Mouse (Mus musculus) kidney, embryonic 16.5 days (tissue): Measurements from ENCODE around the gene Rnf43. TPM values are rescaled to one million over a fixed set of nuclear protein-coding genes. Genes with fewer than 3 reads are reported as not detected.
A peak's percentile ranks its signal among the peaks of the same experiment; 100 is the strongest.

ENCODE experiments used
- ATAC-seq: fragments of 200-750 bp; cut with Nextera tagmentation; 2 replicates; pipeline ENCODE4 v1.8.0; 2017; ENCODE audit warnings: moderate TSS enrichment; ENCODE audit not compliant: low FRiP score, low TSS enrichment
- H3K27ac ChIP-seq: fragments of 300-500 bp; sonication (generic); 2 replicates; pipeline ENCODE4 v1.5.1; 2014; ENCODE audit warnings: low read length
- H3K27me3 ChIP-seq: fragments of 300-500 bp; sonication (generic); 2 replicates; pipeline ENCODE4 v1.6.1; 2014; ENCODE audit warnings: low read length, control low read depth, mixed read lengths; ENCODE audit not compliant: insufficient read depth
- H3K36me3 ChIP-seq: fragments of 300-500 bp; sonication (generic); 2 replicates; pipeline ENCODE4 v1.6.1; 2014; ENCODE audit warnings: low read length, control low read depth, mixed read lengths; ENCODE audit not compliant: insufficient read depth
- H3K4me1 ChIP-seq: fragments of 300-500 bp; sonication (generic); 2 replicates; pipeline ENCODE4 v1.6.1; 2014; ENCODE audit warnings: low read length, control low read depth, mixed read lengths; ENCODE audit not compliant: insufficient read depth
- H3K4me2 ChIP-seq: fragments of 300-500 bp; sonication (generic); replicated peaks from 2 replicates; pipeline ENCODE4 v1.6.1; 2014; ENCODE audit warnings: low read depth, low read length
- H3K4me3 ChIP-seq: fragments of 300-500 bp; sonication (generic); 2 replicates; pipeline ENCODE4 v1.5.1; 2014; ENCODE audit warnings: mild to moderate bottlenecking, low read length
- H3K9ac ChIP-seq: fragments of 300-500 bp; sonication (generic); replicated peaks from 2 replicates; pipeline ENCODE4 v1.6.1; 2014; ENCODE audit warnings: low read length
- H3K9me3 ChIP-seq: fragments of 300-500 bp; sonication (generic); 2 replicates; pipeline ENCODE4 v1.6.1; 2016; ENCODE audit warnings: low read length, control low read depth
- WGBS: fragments of 180-500 bp; shearing (Covaris S2); extraction: QIAGEN DNeasy Blood & Tissue Kit; methylation state at CpG from one replicate; pipeline ENCODE4 v1.1.7; 2014; 5-methylcytosine and 5-hydroxymethylcytosine counted together
- polyA plus RNA-seq: library from polyadenylated mRNA; unstranded; fragments of >200 nt; fragmentation: Nextera tagmentation; extraction: Ambion mirVana; gene quantifications from 2 replicates; pipeline ENCODE4 v1.2.1, GENCODE M21; 2015

The Rnf43 gene
- polyA plus RNA-seq, 1 experiment from 2014 or later = 7.2 TPM

DNA sequence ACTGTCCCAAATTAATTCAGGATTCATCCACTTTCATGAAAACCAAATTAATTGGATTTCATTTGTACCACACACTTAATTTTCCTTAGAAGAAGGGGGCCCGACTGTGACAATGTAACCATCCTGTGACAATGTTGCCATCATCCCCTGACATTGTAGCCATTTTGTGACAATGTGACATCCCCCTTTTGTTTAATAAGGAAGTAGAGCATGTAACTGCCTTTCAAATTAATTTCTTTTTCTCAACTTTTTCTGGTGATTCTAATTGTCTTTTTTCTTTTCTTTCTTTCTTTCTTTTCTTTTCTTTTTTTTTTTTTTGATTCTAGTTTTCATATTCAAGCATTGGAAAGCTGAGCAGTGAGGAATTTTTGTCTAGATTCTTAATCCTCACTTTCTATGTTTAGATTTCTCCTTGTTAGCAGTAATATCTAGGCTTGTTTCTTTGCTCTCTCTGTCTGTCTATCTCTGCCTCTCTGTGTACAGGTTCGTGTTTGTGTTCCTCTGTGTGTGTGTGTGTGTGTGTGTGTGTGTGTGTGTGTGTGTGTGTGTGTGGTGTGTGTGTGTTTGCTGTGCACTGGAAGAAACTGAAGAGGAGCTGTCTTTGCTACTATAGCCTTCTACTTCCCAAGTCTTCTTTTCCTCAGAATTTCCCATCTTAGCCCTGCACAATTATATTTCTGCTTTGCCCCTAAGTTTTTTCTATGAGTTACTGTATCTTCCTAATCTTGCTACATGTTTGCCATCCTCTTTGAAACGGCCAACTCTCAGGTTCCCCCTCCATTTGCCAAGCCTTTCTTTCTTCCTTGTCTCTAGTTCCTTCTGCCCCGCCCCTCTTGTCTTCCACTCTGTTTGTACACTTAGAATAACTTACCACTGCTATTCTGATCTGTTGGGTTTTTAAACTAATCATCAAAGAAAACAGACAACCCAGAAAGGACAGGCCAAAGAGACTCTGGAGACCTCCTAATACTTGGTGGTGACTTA is 4.9 kb downstream of the Rnf43 start:
- H3K27ac ChIP-seq = no peak overlapping the region

GRCm38 (mm10) chr11:87673282-87673681 is 10.8 kb downstream of the Rnf43 start:
- no peak overlapping the region for H3K9ac ChIP-seq
- no peak for ATAC-seq
- H3K4me2 ChIP-seq = no peak overlapping the region
- H3K27me3 ChIP-seq = no peaks in the 10 kb centered on the region
- H3K4me1 ChIP-seq = no peaks in the 10 kb centered on the region
- WGBS = 100% methylated on average over 1 of the region's 1 CpGs
- no peaks in the 10 kb centered on the region for H3K36me3 ChIP-seq
- no peak overlapping the region for H3K27ac ChIP-seq
- no peaks in the 10 kb centered on the region for H3K9me3 ChIP-seq
- H3K4me3 ChIP-seq = no peak overlapping the region

More for the DNA sequence above, 4.9 kb downstream of the Rnf43 start:
- 0 out of 2 replicates have a peak overlapping the region, but pooled peaks have one; percentile 23 for H3K4me2 ChIP-seq
- H3K36me3 ChIP-seq = no peaks in the 10 kb centered on the region
- H3K9ac ChIP-seq = no peak overlapping the region
- no peaks in the 10 kb centered on the region for H3K4me1 ChIP-seq
- no peak for ATAC-seq
- 57% methylated on average over 4 of the region's 4 CpGs for WGBS
- peaks cover 7% of the 10 kb centered on the region for H3K27me3 ChIP-seq
- H3K4me3 ChIP-seq = no peak overlapping the region
- H3K9me3 ChIP-seq = no peaks in the 10 kb centered on the region

DNA sequence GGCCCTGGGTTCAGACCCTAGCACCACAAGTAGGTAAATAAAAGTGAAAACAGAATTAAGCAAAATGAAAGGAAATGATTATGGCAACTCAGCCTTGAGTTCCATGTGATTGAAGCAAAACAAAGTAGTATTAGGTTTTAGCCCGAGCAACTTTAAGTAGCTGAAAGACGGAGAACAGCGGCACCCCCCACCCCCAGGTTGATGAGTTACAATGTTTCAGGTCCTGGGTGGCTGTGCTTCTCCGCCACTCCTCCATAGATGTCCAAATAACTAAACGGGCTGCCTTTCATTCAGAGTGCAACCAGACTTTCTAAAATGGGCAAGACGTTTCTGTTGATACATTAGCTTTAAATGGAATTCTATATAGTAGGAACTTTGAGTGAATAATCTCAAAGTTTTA is 13.1 kb downstream of the Rnf43 start:
- H3K36me3 ChIP-seq = no peaks in the 10 kb centered on the region
- ATAC-seq = no peak
- H3K4me1 ChIP-seq = no peaks in the 10 kb centered on the region
- no peak overlapping the region for H3K27ac ChIP-seq
- 72% methylated on average over 6 of the region's 6 CpGs for WGBS
- no peak overlapping the region for H3K9ac ChIP-seq
- no peak overlapping the region for H3K4me2 ChIP-seq
- no peak overlapping the region for H3K4me3 ChIP-seq
- H3K9me3 ChIP-seq = no peaks in the 10 kb centered on the region
- H3K27me3 ChIP-seq = no peaks in the 10 kb centered on the region

DNA sequence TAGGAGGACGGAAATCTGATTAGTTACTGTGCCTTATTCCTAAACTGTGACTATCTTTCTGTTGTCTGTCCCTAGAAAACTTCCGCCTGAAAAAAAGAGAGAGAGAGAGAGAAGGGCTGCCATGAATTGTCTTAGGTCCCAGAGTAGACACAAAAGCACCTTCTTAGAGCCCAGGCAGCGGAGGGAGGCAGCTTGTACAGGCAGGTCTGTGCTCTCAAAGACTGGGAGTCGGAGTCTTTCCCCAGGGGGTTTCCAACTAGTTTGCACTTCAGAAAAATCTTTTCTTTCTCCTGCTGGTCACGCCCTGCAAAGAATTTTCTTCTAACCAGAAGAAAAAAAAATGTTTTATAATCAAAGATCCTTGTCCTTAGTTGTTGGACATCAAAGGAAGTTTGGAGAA is 15.2 kb downstream of the Rnf43 start:
- Histone ChIP-seq H3K9me3 (no peaks in the 10 kb centered on the region), H3K27ac (no peak overlapping the region), H3K9ac (no peak overlapping the region), H3K4me1 (no peaks in the 10 kb centered on the region), H3K4me3 (no peak overlapping the region), H3K27me3 (no peaks in the 10 kb centered on the region), H3K36me3 (no peaks in the 10 kb centered on the region), H3K4me2 (no peak overlapping the region)
- 60% methylated on average over 5 of the region's 5 CpGs for WGBS
- no peak for ATAC-seq

GRCm38 (mm10) chr11:87678545-87678944 is 16.0 kb downstream of the Rnf43 start:
- no peaks in the 10 kb centered on the region for H3K27me3 ChIP-seq
- H3K27ac ChIP-seq = no peak overlapping the region
- no peaks in the 10 kb centered on the region for H3K4me1 ChIP-seq
- H3K9me3 ChIP-seq = no peaks in the 10 kb centered on the region
- no peak for ATAC-seq
- no peak overlapping the region for H3K9ac ChIP-seq
- no peaks in the 10 kb centered on the region for H3K36me3 ChIP-seq
- no peak overlapping the region for H3K4me2 ChIP-seq
- WGBS = 73% methylated on average over 4 of the region's 4 CpGs
- H3K4me3 ChIP-seq = no peak overlapping the region

GRCm38 (mm10) chr11:87678976-87679375 is 16.5 kb downstream of the Rnf43 start:
- Histone ChIP-seq H3K36me3 (no peaks in the 10 kb centered on the region), H3K9ac (no peak overlapping the region), H3K9me3 (no peaks in the 10 kb centered on the region), H3K4me3 (no peak overlapping the region), H3K4me1 (no peaks in the 10 kb centered on the region), H3K4me2 (no peak overlapping the region), H3K27me3 (no peaks in the 10 kb centered on the region), H3K27ac (no peak overlapping the region)
- WGBS = 89% methylated on average over 7 of the region's 7 CpGs
- no peak for ATAC-seq

DNA sequence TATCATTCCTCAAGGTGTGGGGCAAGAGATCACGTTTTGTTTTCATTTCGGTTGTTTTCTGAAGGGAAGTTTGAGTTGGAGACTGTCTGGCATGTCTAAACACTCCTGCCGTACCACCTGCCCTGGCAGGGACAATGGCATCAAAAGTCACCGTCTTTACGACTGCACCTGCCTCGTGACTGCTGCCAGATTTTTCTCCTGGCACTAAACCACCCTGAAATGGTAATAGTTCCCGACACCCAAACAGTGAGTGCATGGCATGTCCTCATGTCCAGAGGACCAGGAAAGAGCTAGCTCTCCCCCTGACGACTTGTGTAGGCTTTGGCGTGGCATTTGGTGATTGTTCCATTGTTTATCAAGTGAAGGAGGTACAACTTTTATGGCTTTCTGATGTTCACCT is 18.3 kb downstream of the Rnf43 start:
- Histone ChIP-seq H3K4me1 (no peaks in the 10 kb centered on the region), H3K27me3 (no peaks in the 10 kb centered on the region), H3K9me3 (no peaks in the 10 kb centered on the region), H3K4me2 (no peak overlapping the region), H3K36me3 (no peaks in the 10 kb centered on the region), H3K4me3 (no peak overlapping the region), H3K27ac (no peak overlapping the region), H3K9ac (no peak overlapping the region)
- WGBS = 71% methylated on average over 9 of the region's 9 CpGs
- ATAC-seq = no peak

- Histone ChIP-seq H3K4me3 (no peak overlapping the region), H3K36me3 (no peaks in the 10 kb centered on the region), H3K9ac (no peak overlapping the region), H3K4me1 (0 out of 2 replicates have a peak, but pooled peaks cover under 1% of the 10 kb centered on the region), H3K27ac (no peak overlapping the region), H3K27me3 (no peaks in the 10 kb centered on the region), H3K9me3 (no peaks in the 10 kb centered on the region), H3K4me2 (no peak overlapping the region)
- ATAC-seq = no peak
- WGBS = 45% methylated on average over 12 of the region's 12 CpGs
Measured at GRCm38 (mm10) chr11:87682096-87682495, 19.6 kb downstream of the Rnf43 start.

GRCm38 (mm10) chr11:87682838-87683571 is 20.5 kb downstream of the Rnf43 start:
- ATAC-seq = no peak
- Histone ChIP-seq H3K27me3 (no peaks in the 10 kb centered on the region), H3K27ac (no peak overlapping the region), H3K9me3 (no peaks in the 10 kb centered on the region), H3K4me2 (no peak overlapping the region), H3K4me1 (peaks cover 8% of the 10 kb centered on the region), H3K4me3 (no peak overlapping the region), H3K36me3 (no peaks in the 10 kb centered on the region), H3K9ac (no peak overlapping the region)
- WGBS = 23% methylated on average over 13 of the region's 13 CpGs

- Histone ChIP-seq H3K9me3 (no peaks in the 10 kb centered on the region), H3K27ac (0 out of 2 replicates have a peak overlapping the region, but pooled peaks have one; percentile 21), H3K4me3 (no peak overlapping the region), H3K27me3 (no peaks in the 10 kb centered on the region), H3K4me2 (no peak overlapping the region), H3K4me1 (peaks cover 35% of the 10 kb centered on the region), H3K9ac (no peak overlapping the region), H3K36me3 (no peaks in the 10 kb centered on the region)
- WGBS = 55% methylated on average over 7 of the region's 7 CpGs
- no peak for ATAC-seq
Measured at GRCm38 (mm10) chr11:87686407-87686806, 23.9 kb downstream of the Rnf43 start.
